Mouse (Mus musculus) spleen, adult 2 months (tissue): ENCODE results near the gene Cnih1. TPM values are rescaled to one million over a fixed set of nuclear protein-coding genes. Genes with fewer than 3 reads are reported as not detected.
A peak's percentile ranks its signal among the peaks of the same experiment; 100 is the strongest.
"Not testable (repeated sequence)": the region's sequence is repeated elsewhere in the genome, so short reads cannot be mapped to it uniquely, and the experiment has no call there.

ENCODE experiments used
- DNase-seq, 2 experiments: peaks; one replicate each; pipeline versions ENCODE4 v3.0.0 to v3.0.0-alpha.2; 2012 to 2021; ENCODE audit warnings: low spot score in 2 of 2, low read depth in 1 of 2
- H3K27ac ChIP-seq: fragments of 200-500 bp; 2 replicates; pipeline ENCODE4 v1.5.1; 2012; ENCODE audit warnings: low read length, inconsistent platforms; ENCODE audit not compliant: insufficient read depth
- H3K27me3 ChIP-seq: fragments of 200-500 bp; 2 replicates; pipeline ENCODE4 v1.6.1; 2012; ENCODE audit warnings: mild to moderate bottlenecking, moderate library complexity, low read length, inconsistent platforms; ENCODE audit not compliant: control insufficient read depth, insufficient read depth
- H3K36me3 ChIP-seq: fragments of 200-500 bp; 2 replicates; pipeline ENCODE4 v1.6.1; 2012; ENCODE audit warnings: mild to moderate bottlenecking, low read length, inconsistent platforms; ENCODE audit not compliant: control insufficient read depth, insufficient read depth
- H3K4me1 ChIP-seq: fragments of 200-500 bp; 2 replicates; pipeline ENCODE4 v1.6.1; 2011; ENCODE audit warnings: inconsistent platforms; ENCODE audit not compliant: control insufficient read depth, insufficient read depth, insufficient read length
- H3K4me3 ChIP-seq: fragments of 200-500 bp; 2 replicates; pipeline ENCODE4 v1.5.1; 2011; ENCODE audit warnings: mild to moderate bottlenecking, inconsistent platforms; ENCODE audit not compliant: insufficient read depth, insufficient read length; ENCODE audit errors: extremely low read depth
- CTCF ChIP-seq: fragments of 200-500 bp; IDR thresholded peaks from 2 replicates; pipeline ENCODE4 v1.5.1; 2011; ENCODE audit warnings: mild to moderate bottlenecking, inconsistent platforms; ENCODE audit not compliant: insufficient read depth, insufficient read length, insufficient replicate concordance; ENCODE audit errors: extremely low read depth
- POLR2A ChIP-seq: fragments of 200-500 bp; IDR thresholded peaks from 2 replicates; pipeline ENCODE4 v1.6.1; 2011; ENCODE audit warnings: low read depth, low read length, inconsistent platforms
- WGBS: fragments of 180-500 bp; shearing (Covaris S2); methylation state at CpG from one replicate; pipeline ENCODE4 v1.1.7; 2018; 5-methylcytosine and 5-hydroxymethylcytosine counted together
- polyA plus RNA-seq: library from polyadenylated mRNA; depleted of rRNA; stranded (reverse); fragments of >200 nt; gene quantifications from 2 replicates; pipeline ENCODE4 v1.2.3, GENCODE M21; 2012

Cnih1 gene
- polyA plus RNA-seq, 1 experiment, result 32.3 TPM

- Histone ChIP-seq H3K36me3 (peaks cover under 1% of the 10 kb centered on the region; the same call in 1 of the 2 replicates), H3K27ac (peak within 1 kb of the TSS; percentile 98), H3K4me1 (peaks cover 6% of the 10 kb centered on the region; the same call in 1 of the 2 replicates), H3K27me3 (no peaks in the 10 kb centered on the region), H3K4me3 (peak within 1 kb of the TSS; percentile 82)
- peak; percentile 82 for TF ChIP-seq POLR2A
- no peak for TF ChIP-seq CTCF
- whole genome bisulfite sequencing, result 1% methylated on average over 65 of the region's 65 CpGs
- peak; percentile 86 to 96 for DNase-seq
Measured at GRCm38 (mm10) chr14:46821873-46822716, 33.9 kb upstream of the Cnih1 start, which contains the start of gene Gmfb. Gene Gmfb, minus strand, starts transcription at chr14:46822242.

DNA sequence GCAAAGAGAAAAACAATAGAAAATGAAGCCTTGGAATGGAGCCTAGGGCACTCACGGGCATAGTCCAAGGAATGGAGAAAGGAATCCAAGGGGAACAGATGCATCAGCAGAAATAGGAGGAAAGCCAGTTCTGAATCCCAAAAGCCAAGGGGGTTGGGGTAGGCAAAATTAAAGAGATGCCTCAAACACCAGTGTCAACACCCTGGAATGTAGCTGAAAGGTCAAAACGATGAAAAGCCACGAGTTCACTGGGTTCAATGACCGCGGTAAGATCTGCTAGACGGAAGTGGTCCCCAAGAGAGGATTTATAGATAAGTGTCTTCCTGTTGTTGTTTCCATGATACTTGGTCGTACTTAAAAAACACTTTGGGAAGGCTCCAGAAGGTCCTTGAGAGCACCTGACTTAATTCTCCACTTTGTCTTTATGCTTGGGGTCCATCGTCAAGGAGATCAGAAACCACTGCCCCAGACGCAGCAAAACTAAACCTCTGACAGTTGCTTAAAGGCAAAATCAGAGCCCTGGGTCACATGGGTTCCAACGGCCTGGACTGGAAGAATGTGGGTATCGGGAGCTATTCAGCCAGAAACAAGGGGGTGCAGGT, 33.2 kb upstream of the Cnih1 start:
- TF ChIP-seq CTCF (no peak), POLR2A (no peak)
- Histone ChIP-seq H3K4me1 (peaks cover 6% of the 10 kb centered on the region; the same call in 1 of the 2 replicates), H3K27ac (peak overlapping the region; percentile 98), H3K4me3 (peak overlapping the region; percentile 82), H3K27me3 (no peaks in the 10 kb centered on the region), H3K36me3 (peaks cover 6% of the 10 kb centered on the region)
- peak in 1 of 2 experiments; percentile 21 for DNase-seq
- 1% methylated on average over 11 of the region's 11 CpGs for WGBS

- not testable (repeated sequence) for DNase-seq, H3K4me1 ChIP-seq
- 84% methylated on average over 5 of the region's 6 CpGs for WGBS
Measured at GRCm38 (mm10) chr14:46819961-46820360, 31.8 kb upstream of the Cnih1 start.

DNA sequence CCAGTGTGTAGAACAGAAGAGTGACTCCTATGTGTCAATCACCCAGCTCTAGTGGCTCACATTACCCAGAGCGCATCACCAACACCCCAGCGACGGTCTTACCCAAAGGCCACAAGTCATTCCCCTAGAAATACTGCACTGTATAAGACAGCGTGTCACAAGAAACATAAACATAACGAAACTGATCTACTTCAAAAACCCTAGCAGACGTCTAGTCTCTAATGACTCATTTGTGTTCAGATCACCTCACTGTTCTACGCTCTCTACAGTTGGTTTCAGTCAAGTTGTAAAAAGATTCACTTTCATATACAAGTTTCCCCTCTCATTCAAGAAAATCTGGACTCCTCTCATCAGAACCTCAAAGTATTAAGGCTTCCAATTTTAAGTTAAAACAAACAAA, 30.5 kb upstream of the Cnih1 start:
- 91% methylated on average over 7 of the region's 7 CpGs for WGBS
- Histone ChIP-seq H3K27ac (no peak overlapping the region), H3K36me3 (peaks cover 18% of the 10 kb centered on the region), H3K27me3 (no peaks in the 10 kb centered on the region), H3K4me3 (no peak overlapping the region), H3K4me1 (peaks cover 6% of the 10 kb centered on the region; the same call in 1 of the 2 replicates)
- TF ChIP-seq CTCF, result no peak
- no peak for DNase-seq

More at GRCm38 (mm10) chr14:46819961-46820360, 31.8 kb upstream of the Cnih1 start:
- not testable (repeated sequence) for H3K27ac ChIP-seq, H3K4me3 ChIP-seq, H3K27me3 ChIP-seq
- peaks cover 12% of the 10 kb centered on the region for H3K36me3 ChIP-seq

GRCm38 (mm10) chr14:46816916-46817622, 28.9 kb upstream of the Cnih1 start:
- TF ChIP-seq CTCF (no peak), POLR2A (no peak)
- H3K4me1 ChIP-seq, result peaks cover 6% of the 10 kb centered on the region; the same call in 1 of the 2 replicates
- H3K27me3 ChIP-seq, result no peaks in the 10 kb centered on the region
- 83% methylated on average over 8 of the region's 8 CpGs for WGBS
- H3K27ac ChIP-seq, result no peak overlapping the region
- peaks cover 28% of the 10 kb centered on the region for H3K36me3 ChIP-seq
- DNase-seq, result no peak
- H3K4me3 ChIP-seq, result no peak overlapping the region

DNA sequence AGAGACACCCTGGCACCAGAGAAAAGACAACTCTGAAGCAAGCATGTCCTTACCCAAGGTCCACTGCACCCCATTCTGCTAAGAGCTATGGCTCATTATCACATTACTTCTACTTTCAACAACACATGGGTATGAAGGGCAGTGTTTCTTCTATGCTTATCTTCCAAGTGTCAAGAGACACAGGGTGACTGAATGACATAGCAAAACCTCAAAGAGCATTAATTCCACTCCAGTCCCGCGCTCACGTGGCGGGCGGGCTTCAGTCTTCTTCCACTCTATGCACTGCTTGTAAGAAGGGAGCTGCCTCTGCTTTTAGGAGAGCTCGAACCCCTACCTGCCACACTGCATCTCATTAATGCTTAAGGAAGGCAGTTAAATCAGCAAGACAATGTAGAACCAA, 27.4 kb upstream of the Cnih1 start:
- DNase-seq, result no peak
- Histone ChIP-seq H3K36me3 (peaks cover 36% of the 10 kb centered on the region), H3K4me3 (no peak overlapping the region), H3K4me1 (0 out of 2 replicates have a peak, but pooled peaks cover 3% of the 10 kb centered on the region), H3K27me3 (no peaks in the 10 kb centered on the region), H3K27ac (no peak overlapping the region)
- TF ChIP-seq CTCF (no peak), POLR2A (no peak)
- WGBS, result 82% methylated on average over 6 of the region's 6 CpGs
